Mouse (Mus musculus) MEL (cell line): Measurements from ENCODE around the gene D17H6S53E. TPM values are rescaled to one million over a fixed set of nuclear protein-coding genes. Genes with fewer than 3 reads are reported as not detected.

Source experiments
- DNase-seq: peaks from one replicate; pipeline ENCODE4 v3.0.0; 2011; ENCODE audit warnings: low read depth, low spot score
- H3K27ac ChIP-seq: 2 replicates; pipeline ENCODE4 v1.5.1; 2012; ENCODE audit warnings: low read depth, mild to moderate bottlenecking, control low read depth, low read length, moderate library complexity; ENCODE audit not compliant: control insufficient read depth
- H3K27me3 ChIP-seq, 2 experiments: fragments of 150-350 bp in 1 of 2; sonication (generic) in 1 of 2; 2 replicates each; pipeline ENCODE4 v1.6.1; 2012; ENCODE audit warnings: low read length in 2 of 2, mild to moderate bottlenecking in 2 of 2, improper control_type of control experiment in 1 of 2, moderate library complexity in 1 of 2; ENCODE audit not compliant: insufficient read depth in 2 of 2, control insufficient read depth in 1 of 2
- H3K36me3 ChIP-seq, 2 experiments: 2 replicates each; pipeline ENCODE4 v1.6.1; 2012 to 2014; ENCODE audit warnings: low read length in 2 of 2, improper control_type of control experiment in 1 of 2, inconsistent platforms in 1 of 2, mild to moderate bottlenecking in 1 of 2; ENCODE audit not compliant: insufficient read depth in 2 of 2, control insufficient read depth in 1 of 2
- H3K4me1 ChIP-seq, 2 experiments: fragments of 150-350 bp in 1 of 2; sonication (generic) in 1 of 2; 2 replicates each; pipeline ENCODE4 v1.6.1; 2012; ENCODE audit warnings: low read length in 2 of 2, improper control_type of control experiment in 1 of 2, mild to moderate bottlenecking in 1 of 2; ENCODE audit not compliant: insufficient read depth in 2 of 2, control insufficient read depth in 1 of 2
- H3K4me3 ChIP-seq, 2 experiments: fragments of 150-350 bp in 1 of 2; sonication (generic) in 1 of 2; 2 replicates each; pipeline ENCODE4 v1.5.1; 2012; ENCODE audit warnings: low read depth in 2 of 2, low read length in 2 of 2, mild to moderate bottlenecking in 2 of 2, moderate library complexity in 2 of 2, control low read depth in 1 of 2, improper control_type of control experiment in 1 of 2; ENCODE audit not compliant: control insufficient read depth in 1 of 2, insufficient read depth in 1 of 2
- H3K79me2 ChIP-seq: 2 replicates; pipeline ENCODE4 v1.6.1; 2012; ENCODE audit warnings: mild to moderate bottlenecking, low read length, moderate library complexity; ENCODE audit not compliant: control insufficient read depth, poor library complexity, insufficient read depth
- H3K9ac ChIP-seq: 2 replicates; pipeline ENCODE4 v1.6.1; 2012; ENCODE audit warnings: low read depth, mild to moderate bottlenecking, control low read depth, low read length, moderate library complexity; ENCODE audit not compliant: control insufficient read depth, poor library complexity, severe bottlenecking
- H3K9me3 ChIP-seq: fragments of 150-350 bp; sonication (generic); replicated peaks from 2 replicates; pipeline ENCODE4 v1.6.1; 2012; ENCODE audit warnings: mild to moderate bottlenecking, low read length, improper control_type of control experiment, moderate library complexity; ENCODE audit not compliant: insufficient read depth
- BHLHE40 ChIP-seq: IDR thresholded peaks from 2 replicates; pipeline ENCODE4 v1.6.1; 2012; ENCODE audit warnings: low read depth, mild to moderate bottlenecking, inconsistent platforms, low read length, improper control_type of control experiment, borderline replicate concordance
- CTCF ChIP-seq, 3 experiments: IDR thresholded peaks in 2 of 3; conservative IDR thresholded peaks in 1 of 3; 2 replicates each; pipeline ENCODE4 v1.5.1; 2011 to 2012; ENCODE audit warnings: low read length in 3 of 3, low read depth in 2 of 3, mild to moderate bottlenecking in 2 of 3, improper control_type of control experiment in 1 of 3, inconsistent platforms in 1 of 3, mixed read lengths in 1 of 3, moderate library complexity in 1 of 3; ENCODE audit not compliant: control insufficient read depth in 1 of 3, insufficient read depth in 1 of 3, poor library complexity in 1 of 3, severe bottlenecking in 1 of 3
- ELF1 ChIP-seq: IDR thresholded peaks from 2 replicates; pipeline ENCODE4 v1.6.1; 2014; ENCODE audit warnings: low read depth, mild to moderate bottlenecking, inconsistent platforms, low read length, improper control_type of control experiment, moderate library complexity
- EP300 ChIP-seq, 2 experiments: IDR thresholded peaks; 2 replicates each; pipeline ENCODE4 v1.6.1; 2011; ENCODE audit warnings: improper control_type of control experiment in 2 of 2, low read length in 2 of 2, low read depth in 1 of 2, mild to moderate bottlenecking in 1 of 2
- ETS1 ChIP-seq: IDR thresholded peaks from 2 replicates; pipeline ENCODE4 v1.6.1; 2012; ENCODE audit warnings: low read depth, mild to moderate bottlenecking, inconsistent platforms, low read length, improper control_type of control experiment, moderate library complexity
- GATA1 ChIP-seq: IDR thresholded peaks from 2 replicates; pipeline ENCODE4 v1.6.1; 2011; ENCODE audit warnings: low read depth, low read length, improper control_type of control experiment
- KAT2A ChIP-seq: conservative IDR thresholded peaks from 2 replicates; pipeline ENCODE4 v1.6.1; 2012; ENCODE audit warnings: low read depth, low read length, improper control_type of control experiment, inconsistent platforms
- MAFK ChIP-seq: IDR thresholded peaks from 2 replicates; pipeline ENCODE4 v1.6.1; 2011; ENCODE audit warnings: low read depth, mild to moderate bottlenecking, low read length, improper control_type of control experiment, borderline replicate concordance
- MAX ChIP-seq: IDR thresholded peaks from 2 replicates; pipeline ENCODE4 v1.6.1; 2011; ENCODE audit warnings: low read length, improper control_type of control experiment
- MEF2A ChIP-seq: IDR thresholded peaks from 2 replicates; pipeline ENCODE4 v1.6.1; 2014; ENCODE audit warnings: low read depth, mild to moderate bottlenecking, inconsistent platforms, low read length, improper control_type of control experiment; ENCODE audit not compliant: poor library complexity, insufficient replicate concordance, severe bottlenecking; ENCODE audit errors: extremely low read depth
- MXI1 ChIP-seq: IDR thresholded peaks from 2 replicates; pipeline ENCODE4 v1.6.1; 2011; ENCODE audit warnings: mild to moderate bottlenecking, low read depth, low read length, improper control_type of control experiment
- MYC ChIP-seq: IDR thresholded peaks from 2 replicates; pipeline ENCODE4 v1.6.1; 2011; ENCODE audit warnings: low read depth, mild to moderate bottlenecking, low read length, improper control_type of control experiment, moderate library complexity
- NELFE ChIP-seq: IDR thresholded peaks from 2 replicates; pipeline ENCODE4 v1.6.1; 2011; ENCODE audit warnings: low read depth, low read length, improper control_type of control experiment
- POLR2A ChIP-seq, 2 experiments: IDR thresholded peaks; 2 replicates each; pipeline ENCODE4 v1.6.1; 2011 to 2012; ENCODE audit warnings: low read length in 2 of 2, mild to moderate bottlenecking in 2 of 2, control low read depth in 1 of 2, improper control_type of control experiment in 1 of 2, low read depth in 1 of 2, moderate library complexity in 1 of 2; ENCODE audit not compliant: control insufficient read depth in 1 of 2, insufficient read depth in 1 of 2, poor library complexity in 1 of 2
- POLR2AphosphoS5 ChIP-seq: IDR thresholded peaks from 2 replicates; pipeline ENCODE4 v1.6.1; 2012; ENCODE audit warnings: low read depth, borderline replicate concordance, mild to moderate bottlenecking, inconsistent platforms, low read length, moderate library complexity, mixed read lengths
- RAD21 ChIP-seq: IDR thresholded peaks from 2 replicates; pipeline ENCODE4 v1.6.1; 2011; ENCODE audit warnings: mild to moderate bottlenecking, low read depth, low read length, improper control_type of control experiment
- RCOR1 ChIP-seq: IDR thresholded peaks from 2 replicates; pipeline ENCODE4 v1.6.1; 2012; ENCODE audit warnings: low read depth, mild to moderate bottlenecking, inconsistent platforms, low read length, improper control_type of control experiment
- SIN3A ChIP-seq: IDR thresholded peaks from 2 replicates; pipeline ENCODE4 v1.6.1; 2012; ENCODE audit warnings: low read length, improper control_type of control experiment, inconsistent platforms
- SMC3 ChIP-seq: IDR thresholded peaks from 2 replicates; pipeline ENCODE4 v1.6.1; 2011; ENCODE audit warnings: low read depth, low read length, improper control_type of control experiment
- TAL1 ChIP-seq: IDR thresholded peaks from 2 replicates; pipeline ENCODE4 v1.6.1; 2012; ENCODE audit warnings: mild to moderate bottlenecking, inconsistent platforms, low read length, moderate library complexity, mixed read lengths
- TBP ChIP-seq: IDR thresholded peaks from 2 replicates; pipeline ENCODE4 v1.8.0; 2011; ENCODE audit warnings: low read depth, low read length, improper control_type of control experiment
- TCF12 ChIP-seq: IDR thresholded peaks from 2 replicates; pipeline ENCODE4 v1.6.1; 2014; ENCODE audit warnings: low read depth, mild to moderate bottlenecking, inconsistent platforms, low read length, improper control_type of control experiment, moderate library complexity
- UBTF ChIP-seq: IDR thresholded peaks from 2 replicates; pipeline ENCODE4 v1.6.1; 2012; ENCODE audit warnings: low read depth, mild to moderate bottlenecking, inconsistent platforms, low read length, improper control_type of control experiment, moderate library complexity, borderline replicate concordance; ENCODE audit not compliant: insufficient read depth
- USF1 ChIP-seq: IDR thresholded peaks from 2 replicates; pipeline ENCODE4 v1.6.1; 2014; ENCODE audit warnings: low read depth, mild to moderate bottlenecking, inconsistent platforms, low read length, improper control_type of control experiment, moderate library complexity
- USF2 ChIP-seq, 2 experiments: IDR thresholded peaks; 2 replicates each; pipeline ENCODE4 v1.6.1; 2011 to 2012; ENCODE audit warnings: improper control_type of control experiment in 2 of 2, low read length in 2 of 2, borderline replicate concordance in 1 of 2, inconsistent platforms in 1 of 2, low read depth in 1 of 2, mild to moderate bottlenecking in 1 of 2; ENCODE audit not compliant: insufficient read depth in 1 of 2
- ZKSCAN1 ChIP-seq: IDR thresholded peaks from 2 replicates; pipeline ENCODE4 v1.6.1; 2012; ENCODE audit warnings: low read depth, mild to moderate bottlenecking, inconsistent platforms, low read length, improper control_type of control experiment, moderate library complexity
- ZNF384 ChIP-seq: IDR thresholded peaks from 2 replicates; pipeline ENCODE4 v1.6.1; 2012; ENCODE audit warnings: low read depth, mild to moderate bottlenecking, inconsistent platforms, low read length, improper control_type of control experiment
- polyA plus RNA-seq, 2 experiments: library from polyadenylated mRNA; stranded (reverse) in 1 of 2; unstranded in 1 of 2; fragments of >175 nt in 1 of 2; fragments of >200 nt in 1 of 2; gene quantifications; 2 replicates each; pipeline versions ENCODE4 v1.2.1 to v1.2.4; 2012; ENCODE audit warnings: low replicate concordance in 2 of 2, low read depth in 1 of 2; ENCODE audit not compliant: insufficient read length in 2 of 2, insufficient read depth in 1 of 2, missing spikeins in 1 of 2
- total RNA-seq: library from RNA; depleted of rRNA; stranded (reverse); fragments of 300-350 nt; gene quantifications from 2 replicates; pipeline ENCODE4 v1.2.3, GENCODE M21; 2012

The D17H6S53E gene
- total and polyA plus RNA-seq, 3 experiments, result 11.6 to 13.6 TPM; not detected in 1

- peaks cover 0 to 36% of the 10 kb centered on the region in 2 experiments; a peak in 2 of 4 replicates for H3K36me3 ChIP-seq
- H3K4me1 ChIP-seq, result peaks cover 15 to 53% of the 10 kb centered on the region in 2 experiments
- no peaks in the 10 kb centered on the region for H3K9me3 ChIP-seq
- peak within 1 kb of the TSS; percentile 17; the same call in 1 of the 2 replicates for H3K27ac ChIP-seq
- no peak within 1 kb of the TSS for H3K4me3 ChIP-seq
- H3K79me2 ChIP-seq, result peaks cover 10% of the 10 kb centered on the region
- TF ChIP-seq TCF12, result no peak
- peak; percentile 85 for TF ChIP-seq BHLHE40
- TF ChIP-seq RCOR1, result peak; percentile 42; the same call in 1 of the 2 replicates
- TF ChIP-seq MXI1, result no peak; the same call in 1 of the 2 replicates
- TF ChIP-seq USF1, result peak; percentile 63
- TF ChIP-seq TBP, result no peak
- TF ChIP-seq MYC, result peak; percentile 75; the same call in 1 of the 2 replicates
- peak; percentile 51; the same call in 1 of the 2 replicates for TF ChIP-seq GATA1
- TF ChIP-seq ETS1, result 0 out of 2 replicates have a peak, but pooled peaks have one; percentile 19
- 0 out of 2 replicates have a peak, but pooled peaks have one; percentile 20 for TF ChIP-seq SIN3A
- TF ChIP-seq MAX, result peak; percentile 59; the same call in 1 of the 2 replicates
- TF ChIP-seq EP300 (IDR thresholded peaks at IDR 0.05; ENCODE audit: low read depth in 1 of 2, low read length in 2 of 2), result peak; percentile 44 to 50; a peak in 2 of 4 replicates
- TF ChIP-seq TAL1, result peak; percentile 15; the same call in 1 of the 2 replicates
- peak; percentile 32 for DNase-seq
- H3K9ac ChIP-seq, result no peak within 1 kb of the TSS
- H3K27me3 ChIP-seq, result no peaks in the 10 kb centered on the region
Measured at GRCm38 (mm10) chr17:35085208-35085865, 40.8 kb upstream of the D17H6S53E start, which contains the start of gene Ly6g6f. Ly6g6f (minus strand) TSS chr17:35085610.

- no peaks in the 10 kb centered on the region for H3K9me3 ChIP-seq
- H3K27me3 ChIP-seq, result no peaks in the 10 kb centered on the region
- peaks cover 0 to 20% of the 10 kb centered on the region in 2 experiments; a peak in 2 of 4 replicates for H3K36me3 ChIP-seq
- peaks cover 18% of the 10 kb centered on the region for H3K79me2 ChIP-seq
- H3K27ac ChIP-seq, result peak overlapping the region; percentile 81
- H3K4me1 ChIP-seq, result peaks cover 5 to 41% of the 10 kb centered on the region in 2 experiments
- peak; percentile 52 for DNase-seq
- H3K4me3 ChIP-seq, result no peak overlapping the region
- peak overlapping the region; percentile 87 for H3K9ac ChIP-seq
- TF ChIP-seq NELFE (no peak), MYC (0 out of 2 replicates have a peak, but pooled peaks have one; percentile 23), BHLHE40 (no peak), CTCF (IDR thresholded peaks at IDR 0.05 in 2 of 3, conservative IDR thresholded peaks at IDR 0.05 in 1 of 3; ENCODE audit: control insufficient read depth in 1 of 3, insufficient read depth in 1 of 3, low read depth in 2 of 3, low read length in 3 of 3, poor library complexity in 1 of 3, severe bottlenecking in 1 of 3) (peak; percentile 29 to 59 (median 37)), ZNF384 (peak; percentile 69), MAFK (no peak), SMC3 (peak; percentile 46), EP300 (IDR thresholded peaks at IDR 0.05; ENCODE audit: low read depth in 1 of 2, low read length in 2 of 2) (no peak), TAL1 (no peak), ELF1 (no peak), MEF2A (no peak), ZKSCAN1 (no peak), KAT2A (no peak), TBP (no peak), USF2 (IDR thresholded peaks at IDR 0.05; ENCODE audit: borderline replicate concordance in 1 of 2, insufficient read depth in 1 of 2, low read depth in 1 of 2, low read length in 2 of 2) (no peak), POLR2A (IDR thresholded peaks at IDR 0.05; ENCODE audit: control insufficient read depth in 1 of 2, insufficient read depth in 1 of 2, low read depth in 1 of 2, low read length in 2 of 2, poor library complexity in 1 of 2) (no peak), GATA1 (no peak), MAX (no peak), RAD21 (no peak; the same call in 1 of the 2 replicates), MXI1 (no peak), SIN3A (no peak), RCOR1 (no peak), UBTF (no peak), POLR2AphosphoS5 (no peak), ETS1 (no peak)
Measured at GRCm38 (mm10) chr17:35088151-35088550, 38.0 kb upstream of the D17H6S53E start.
